Mouse (Mus musculus) intestine, embryonic 14.5 days (tissue): ENCODE measurements around the gene Prr22. TPM values are rescaled to one million over a fixed set of nuclear protein-coding genes. Genes with fewer than 3 reads are reported as not detected.

ENCODE experiments used
- polyA plus RNA-seq: library from polyadenylated mRNA; unstranded; fragments of >200 nt; fragmentation: Nextera tagmentation; extraction: Ambion mirVana; gene quantifications from 2 replicates; pipeline ENCODE4 v1.2.1, GENCODE M21; 2014

Gene Prr22
- polyA plus RNA-seq, 1 experiment from 2014 or later: 1.7 TPM

Other genes starting within 250 kb of the Prr22 start
- 2.2 and 2.8 TPM in 2 replicates for gene Gm20219, start 215.9 kb upstream of the Prr22 start, polyA plus RNA-seq
- 57.1 and 59.9 TPM in 2 replicates for gene Safb2, start 185.7 kb upstream of the Prr22 start, polyA plus RNA-seq
- 73.3 and 81.8 TPM in 2 replicates for gene Safb, start 185.4 kb upstream of the Prr22 start, polyA plus RNA-seq
- 273 and 284 TPM in 2 replicates for gene 2410015M20Rik, start 160.5 kb upstream of the Prr22 start, polyA plus RNA-seq
- 2,427 and 2,673 TPM in 2 replicates for gene Rpl36, start 156.8 kb upstream of the Prr22 start, polyA plus RNA-seq
- 64.5 and 71.2 TPM in 2 replicates for gene Lonp1, start 143.4 kb upstream of the Prr22 start, polyA plus RNA-seq
- gene Catsperd, start 142.1 kb upstream of the Prr22 start, polyA plus RNA-seq: 0.93 and 1.1 TPM in 2 replicates
- 89.6 and 96.7 TPM in 2 replicates for gene Ranbp3, start 97.0 kb upstream of the Prr22 start, polyA plus RNA-seq
- gene Ndufa11, start 52.5 kb upstream of the Prr22 start, polyA plus RNA-seq: 494 and 522 TPM in 2 replicates
- gene Vmac, start 52.2 kb upstream of the Prr22 start, polyA plus RNA-seq: 21.2 and 21.3 TPM in 2 replicates
- 13.5 and 15.6 TPM in 2 replicates for gene Nrtn, start 12.7 kb upstream of the Prr22 start, polyA plus RNA-seq
- 45.6 and 47.4 TPM in 2 replicates for gene Dus3l, start 5.5 kb upstream of the Prr22 start, polyA plus RNA-seq
- gene Rfx2, start 60.8 kb downstream of the Prr22 start, polyA plus RNA-seq: 4.5 and 4.9 TPM in 2 replicates
- gene Acsbg2, start 104.2 kb downstream of the Prr22 start, polyA plus RNA-seq: not detected in 2 replicates
- 0.12 and 0.34 TPM in 2 replicates for gene 1700061G19Rik, start 105.2 kb downstream of the Prr22 start, polyA plus RNA-seq
- gene Mllt1, start 165.2 kb downstream of the Prr22 start, polyA plus RNA-seq: 26.7 and 30.4 TPM in 2 replicates
- 0.09 and 0.28 TPM in 2 replicates for gene Acer1, start 211.9 kb downstream of the Prr22 start, polyA plus RNA-seq
- 186 and 190 TPM in 2 replicates for gene Clpp, start 220.1 kb downstream of the Prr22 start, polyA plus RNA-seq
- gene Alkbh7, start 227.1 kb downstream of the Prr22 start, polyA plus RNA-seq: 48.0 and 49.1 TPM in 2 replicates
- gene Pspn, start 229.8 kb downstream of the Prr22 start, polyA plus RNA-seq: not detected in 2 replicates
- gene Gtf2f1, start 241.0 kb downstream of the Prr22 start, polyA plus RNA-seq: 60.5 and 64.2 TPM in 2 replicates
- 0.15 and 0.20 TPM in 2 replicates for gene Gm17949, start 241.2 kb downstream of the Prr22 start, polyA plus RNA-seq